Mouse (Mus musculus) ES-Bruce4 (cell line): ENCODE data around the gene Soat1. TPM values are rescaled to one million over a fixed set of nuclear protein-coding genes. Genes with fewer than 3 reads are reported as not detected.
A peak's percentile ranks its signal among the peaks of the same experiment; 100 is the strongest.
"Not testable (repeated sequence)": the region's sequence is repeated elsewhere in the genome, so short reads cannot be mapped to it uniquely, and the experiment has no call there.

Experiments
- H3K27ac ChIP-seq: 2 replicates; pipeline ENCODE4 v1.5.1; 2012; ENCODE audit warnings: low read length, inconsistent platforms; ENCODE audit not compliant: insufficient read depth
- H3K27me3 ChIP-seq: 2 replicates; pipeline ENCODE4 v1.6.1; 2012; ENCODE audit warnings: mild to moderate bottlenecking, low read length, inconsistent platforms; ENCODE audit not compliant: control insufficient read depth, poor library complexity, insufficient read depth, severe bottlenecking
- H3K36me3 ChIP-seq: 2 replicates; pipeline ENCODE4 v1.6.1; 2012; ENCODE audit warnings: inconsistent platforms, mild to moderate bottlenecking, low read length, moderate library complexity; ENCODE audit not compliant: control insufficient read depth, poor library complexity, insufficient read depth, severe bottlenecking
- H3K4me1 ChIP-seq: one replicate; pipeline ENCODE4 v1.8.1; 2011; ENCODE audit warnings: low read length; ENCODE audit not compliant: control insufficient read depth, insufficient read depth
- H3K4me3 ChIP-seq: 2 replicates; pipeline ENCODE4 v1.5.1; 2011; ENCODE audit warnings: low read depth, mild to moderate bottlenecking, low read length
- H3K9ac ChIP-seq: 2 replicates; pipeline ENCODE4 v1.6.1; 2012; ENCODE audit warnings: low read depth, mild to moderate bottlenecking, inconsistent platforms; ENCODE audit not compliant: poor library complexity, severe bottlenecking
- H3K9me3 ChIP-seq: replicated peaks from 2 replicates; pipeline ENCODE4 v1.6.1; 2012; ENCODE audit warnings: mild to moderate bottlenecking, low read length, inconsistent platforms; ENCODE audit not compliant: control insufficient read depth, poor library complexity, insufficient read depth, severe bottlenecking
- CTCF ChIP-seq: IDR thresholded peaks from one replicate; pipeline ENCODE4 v1.8.1; 2011; ENCODE audit warnings: low read depth, low read length
- EP300 ChIP-seq: IDR thresholded peaks from 2 replicates; pipeline ENCODE4 v1.6.1; 2011; ENCODE audit warnings: low read depth, low read length; ENCODE audit not compliant: insufficient read depth
- POLR2A ChIP-seq: IDR thresholded peaks from one replicate; pipeline ENCODE4 v1.8.1; 2011; ENCODE audit warnings: low read length; ENCODE audit not compliant: insufficient read depth
- polyA plus RNA-seq: library from polyadenylated mRNA; stranded (reverse); fragments of >200 nt; gene quantifications from 2 replicates; pipeline ENCODE4 v1.2.4, GENCODE M21; 2011; ENCODE audit warnings: low read depth; ENCODE audit not compliant: missing spikeins, insufficient read depth, insufficient read length

The Soat1 gene
- polyA plus RNA-seq, 1 experiment = 140 TPM

- Histone ChIP-seq H3K4me3 (no peak overlapping the region), H3K9me3 (peaks cover 17% of the 10 kb centered on the region), H3K36me3 (no peaks in the 10 kb centered on the region), H3K27me3 (no peaks in the 10 kb centered on the region), H3K9ac (no peak overlapping the region), H3K27ac (no peak overlapping the region), H3K4me1 (peaks cover 2% of the 10 kb centered on the region)
- TF ChIP-seq EP300 = no peak
- no peak for TF ChIP-seq POLR2A
- TF ChIP-seq CTCF = no peak
These were observed 71.6 kb downstream of the Soat1 start for GRCm38 (mm10) chr1:156402491-156402890.

GRCm38 (mm10) chr1:156400159-156400558 lies 74.0 kb downstream of the Soat1 start:
- H3K4me3 ChIP-seq, H3K9me3 ChIP-seq, H3K27me3 ChIP-seq, H3K9ac ChIP-seq, H3K36me3 ChIP-seq, H3K4me1 ChIP-seq, H3K27ac ChIP-seq: not testable (repeated sequence)

- no peaks in the 10 kb centered on the region for H3K9me3 ChIP-seq
- H3K27me3 ChIP-seq = no peaks in the 10 kb centered on the region
- no peak overlapping the region for H3K27ac ChIP-seq
- no peaks in the 10 kb centered on the region for H3K36me3 ChIP-seq
- TF ChIP-seq POLR2A (no peak), EP300 (no peak), CTCF (no peak)
- H3K4me3 ChIP-seq = no peak overlapping the region
- no peak overlapping the region for H3K9ac ChIP-seq
- H3K4me1 ChIP-seq = no peaks in the 10 kb centered on the region
These were observed 81.0 kb downstream of the Soat1 start for GRCm38 (mm10) chr1:156393148-156393547.

GRCm38 (mm10) chr1:156386880-156387279 lies 87.3 kb downstream of the Soat1 start:
- Histone ChIP-seq H3K4me3 (no peak overlapping the region), H3K36me3 (no peaks in the 10 kb centered on the region), H3K9me3 (no peaks in the 10 kb centered on the region), H3K4me1 (no peaks in the 10 kb centered on the region), H3K9ac (no peak overlapping the region), H3K27ac (no peak overlapping the region), H3K27me3 (no peaks in the 10 kb centered on the region)
- no peak for TF ChIP-seq POLR2A
- TF ChIP-seq EP300 = no peak
- no peak for TF ChIP-seq CTCF

- Histone ChIP-seq H3K9me3 (no peaks in the 10 kb centered on the region), H3K27ac (no peak overlapping the region), H3K4me3 (no peak overlapping the region), H3K27me3 (no peaks in the 10 kb centered on the region), H3K9ac (no peak overlapping the region), H3K4me1 (no peaks in the 10 kb centered on the region), H3K36me3 (no peaks in the 10 kb centered on the region)
- TF ChIP-seq CTCF = no peak
- no peak for TF ChIP-seq EP300
- no peak for TF ChIP-seq POLR2A
These were observed 87.9 kb downstream of the Soat1 start for GRCm38 (mm10) chr1:156386232-156386631.

GRCm38 (mm10) chr1:156381217-156381616 lies 92.9 kb downstream of the Soat1 start:
- Histone ChIP-seq H3K4me3 (no peak overlapping the region), H3K36me3 (no peaks in the 10 kb centered on the region), H3K9ac (no peak overlapping the region), H3K27ac (no peak overlapping the region), H3K27me3 (no peaks in the 10 kb centered on the region), H3K4me1 (no peaks in the 10 kb centered on the region), H3K9me3 (no peaks in the 10 kb centered on the region)
- TF ChIP-seq CTCF = peak; percentile 38
- TF ChIP-seq EP300 = no peak
- TF ChIP-seq POLR2A = no peak

Other genes starting within 250 kb of the Soat1 start
- gene Tdrd5, start 170.7 kb downstream of the Soat1 start, polyA plus RNA-seq = 15.1 and 17.1 TPM in 2 replicates
- gene Nphs2, start 163.6 kb downstream of the Soat1 start, polyA plus RNA-seq = not detected in 2 replicates
- gene Gm2000, start 108.3 kb downstream of the Soat1 start, polyA plus RNA-seq = 1,667 and 1,764 TPM in 2 replicates
- gene Axdnd1, start 53.2 kb downstream of the Soat1 start, polyA plus RNA-seq = 1.5 and 2.9 TPM in 2 replicates
- gene Gm10031, start 49.7 kb upstream of the Soat1 start, polyA plus RNA-seq = 29.0 and 29.7 TPM in 2 replicates
- 49.7 and 53.0 TPM in 2 replicates for gene Abl2, start 84.5 kb upstream of the Soat1 start, polyA plus RNA-seq
- 26.9 and 27.9 TPM in 2 replicates for gene Tor3a, start 200.0 kb upstream of the Soat1 start, polyA plus RNA-seq
- gene Fam20b, start 244.8 kb upstream of the Soat1 start, polyA plus RNA-seq = 22.1 and 23.5 TPM in 2 replicates